Mouse (Mus musculus): ENCODE measurements around the gene Olfr98.

DNA sequence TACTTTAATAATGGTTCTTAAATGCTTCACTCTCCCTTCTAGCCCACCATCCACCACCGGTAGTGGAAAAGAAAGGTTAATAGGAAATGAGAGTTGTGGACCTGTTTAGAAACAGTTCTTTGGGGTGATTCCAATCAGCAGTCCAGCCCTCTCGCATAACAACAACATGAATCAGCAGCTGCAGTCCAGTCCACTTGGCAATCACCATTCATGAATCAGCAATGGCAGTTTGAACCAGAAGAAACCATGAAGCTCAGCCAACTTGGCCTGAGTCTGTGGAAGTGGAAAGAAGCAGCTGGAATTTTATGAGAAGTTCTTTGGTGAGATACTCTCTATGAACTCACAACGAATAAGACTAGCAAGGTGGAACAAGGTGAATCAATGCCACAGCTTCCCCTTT lies 45.1 kb downstream of the Olfr98 start:
- no peak for TF ChIP-seq CTCF (IDR thresholded peaks at IDR 0.05; ENCODE audit: insufficient read depth, low read length)
- TF ChIP-seq POLR2A (IDR thresholded peaks at IDR 0.05; ENCODE audit: borderline replicate concordance, extremely low read depth, low read depth, low read length), result no peak

Measured in lung, adult 2 months (tissue).